Mouse (Mus musculus) Patski (cell line): ENCODE results near the gene Pomt1. TPM values are rescaled to one million over a fixed set of nuclear protein-coding genes. Genes with fewer than 3 reads are reported as not detected.

Experiments
- ATAC-seq: fragments of 100-300 bp; one replicate; pipeline ENCODE4 v1.8.0; 2021
- CTCF ChIA-PET: fragments of 350-600 bp; sonication (Branson Sonifier 250); formaldehyde crosslinking; loops from one replicate; lab custom pipeline; 2022; ENCODE audit warnings: inconsistent platforms; lab: Charles Lee
- POLR2A ChIA-PET: fragments of 350-600 bp; sonication (Branson Sonifier 250); formaldehyde crosslinking; loops from one replicate; lab custom pipeline; 2022; ENCODE audit warnings: antibody characterized with exemption, inconsistent platforms; lab: Charles Lee
- DNase-seq: peaks from one replicate; pipeline ENCODE4 v3.0.0-alpha.2; 2011; ENCODE audit warnings: low read depth, low spot score
- H3K27me3 ChIP-seq: fragments of 371-371 bp; one replicate; pipeline ENCODE4 v1.5.1; 2021
- CTCF ChIP-seq: fragments of 100-300 bp; IDR thresholded peaks from one replicate; pipeline ENCODE4 v1.5.1; 2021
- in situ Hi-C: fragments of 300-500 bp; cut with MboI; formaldehyde crosslinking; loops from 3 replicates; pipeline ENCODE4 v1.11.1; 2018; ENCODE audit warnings: low pct_unique_long_range_greater_than_20kb, mixed read lengths
- polyA plus RNA-seq: library from polyadenylated mRNA; unstranded; gene quantifications from one replicate; pipeline ENCODE4 v1.2.3, GENCODE M21; 2021

Pomt1 gene
- polyA plus RNA-seq, 1 experiment from 2014 or later, result 32.1 TPM

DNA sequence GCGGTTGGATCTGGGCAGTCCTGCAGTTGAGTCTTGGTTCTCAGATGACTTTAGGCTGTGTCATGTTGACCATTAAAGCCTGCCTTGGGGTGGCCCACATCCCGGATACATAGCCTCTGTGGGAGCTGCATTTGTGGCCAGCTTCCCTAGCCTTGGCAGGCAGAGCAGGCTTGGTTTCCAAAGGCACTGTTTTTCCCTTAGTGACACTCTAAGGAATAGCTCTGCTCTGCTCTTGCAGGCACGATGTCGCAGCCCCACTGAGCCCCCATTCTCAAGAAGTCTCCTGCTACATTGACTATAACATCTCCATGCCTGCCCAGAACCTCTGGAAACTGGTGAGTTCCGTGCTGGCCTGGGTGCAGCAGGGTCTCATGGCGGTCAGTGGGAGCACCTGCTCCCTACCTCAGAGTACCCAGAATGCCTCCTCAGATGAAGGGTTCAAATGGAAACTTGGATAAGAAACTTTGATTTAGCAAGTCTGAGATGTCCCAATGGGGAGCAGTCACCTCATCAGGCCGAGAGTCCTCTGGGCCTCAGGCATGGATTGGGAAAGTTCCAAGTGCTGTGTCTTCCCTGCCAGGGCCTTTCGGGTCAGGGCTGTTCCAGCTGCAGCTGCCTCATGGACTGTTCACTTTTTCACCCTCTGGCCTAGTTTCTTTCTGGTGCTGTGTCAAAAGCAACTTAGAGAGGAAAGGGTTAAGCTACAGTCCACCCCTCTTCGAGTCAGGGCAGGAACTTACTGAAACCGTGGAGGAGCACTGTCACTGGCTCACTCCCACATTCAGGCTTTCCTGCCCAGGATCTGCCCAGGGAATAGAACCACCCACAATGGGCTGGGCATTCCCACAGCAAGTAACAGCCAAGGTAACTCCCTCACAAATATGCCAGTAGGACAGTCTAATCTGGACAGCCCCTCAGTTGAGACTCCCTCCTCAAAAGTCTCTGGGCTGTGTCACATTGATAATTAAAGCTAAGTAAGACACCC, 12.3 kb downstream of the Pomt1 start:
- POLR2A ChIA-PET, result no interaction called here

DNA sequence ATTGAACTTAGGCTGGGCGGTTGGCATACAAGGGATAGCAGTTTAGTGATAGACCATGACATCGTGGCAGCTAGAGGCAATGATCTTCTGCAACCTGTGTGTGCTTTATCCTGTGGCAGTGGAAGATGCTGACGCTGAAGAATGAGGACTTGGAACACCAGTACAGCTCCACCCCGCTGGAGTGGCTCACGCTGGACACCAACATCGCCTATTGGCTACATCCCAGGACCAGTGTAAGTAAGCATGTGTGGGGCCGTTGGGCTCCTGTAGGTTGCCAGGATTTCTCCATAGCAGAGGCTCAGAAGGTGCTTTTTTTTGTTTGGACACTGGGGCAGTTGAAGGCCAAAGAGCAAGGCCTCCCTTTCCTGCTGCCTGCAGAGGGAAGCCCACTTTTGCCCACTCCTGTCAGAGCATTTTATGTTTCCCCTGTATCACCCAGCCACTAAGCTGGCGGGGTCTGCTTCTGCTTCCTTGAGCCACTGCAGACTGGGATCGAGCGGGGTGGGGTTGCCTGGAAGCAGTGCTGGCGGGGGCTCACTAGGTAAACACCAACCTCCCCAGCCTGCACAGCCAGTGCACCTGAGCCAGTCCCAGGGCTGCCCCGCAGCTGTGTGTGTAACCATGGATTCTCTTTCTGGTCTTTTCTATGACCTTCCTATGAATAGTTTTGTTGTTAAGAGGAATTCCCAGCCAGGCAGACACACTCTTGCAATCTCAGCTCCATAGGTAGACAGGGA, 15.6 kb downstream of the Pomt1 start:
- TF ChIP-seq CTCF, result no peak
- in situ Hi-C loops, result no loop called here
- DNase-seq (no peak), ATAC-seq (no peak)
- CTCF ChIA-PET, result no interaction called here
- POLR2A ChIA-PET, result no interaction called here
- no peaks in the 10 kb centered on the region for H3K27me3 ChIP-seq

More for the DNA sequence above, 12.3 kb downstream of the Pomt1 start:
- in situ Hi-C loops, result no loop called here
- no peaks in the 10 kb centered on the region for H3K27me3 ChIP-seq
- no peak for DNase-seq
- CTCF ChIA-PET, result interaction anchor here (1.8 kb wide), 1 partner anchor 12 kb away, joined by 5 read pairs; the partner anchor contains the start of gene Pomt1
- no peak for ATAC-seq
- no peak for TF ChIP-seq CTCF

DNA sequence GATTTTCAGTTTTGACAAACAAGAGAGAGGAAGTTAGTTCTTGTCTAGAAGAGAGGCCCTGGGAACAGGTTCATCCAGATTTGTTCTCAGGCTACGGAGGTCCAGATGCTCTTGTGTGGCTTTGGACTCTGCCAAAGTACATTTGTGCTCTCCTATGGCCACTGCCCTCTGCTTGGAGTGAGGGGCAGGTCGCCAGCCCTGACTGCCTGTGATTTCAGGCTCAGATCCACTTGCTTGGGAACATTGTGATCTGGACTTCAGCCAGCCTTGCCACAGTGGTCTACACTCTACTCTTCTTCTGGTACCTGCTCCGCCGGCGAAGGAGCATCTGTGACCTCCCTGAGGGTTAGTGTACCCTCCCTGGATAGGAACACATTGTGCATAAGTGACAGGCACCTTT, 16.3 kb downstream of the Pomt1 start:
- ATAC-seq (no peak), DNase-seq (no peak)
- ChIA-PET CTCF (no interaction called here), POLR2A (no interaction called here)
- no peak for TF ChIP-seq CTCF
- in situ Hi-C loops, result no loop called here
- no peaks in the 10 kb centered on the region for H3K27me3 ChIP-seq

DNA sequence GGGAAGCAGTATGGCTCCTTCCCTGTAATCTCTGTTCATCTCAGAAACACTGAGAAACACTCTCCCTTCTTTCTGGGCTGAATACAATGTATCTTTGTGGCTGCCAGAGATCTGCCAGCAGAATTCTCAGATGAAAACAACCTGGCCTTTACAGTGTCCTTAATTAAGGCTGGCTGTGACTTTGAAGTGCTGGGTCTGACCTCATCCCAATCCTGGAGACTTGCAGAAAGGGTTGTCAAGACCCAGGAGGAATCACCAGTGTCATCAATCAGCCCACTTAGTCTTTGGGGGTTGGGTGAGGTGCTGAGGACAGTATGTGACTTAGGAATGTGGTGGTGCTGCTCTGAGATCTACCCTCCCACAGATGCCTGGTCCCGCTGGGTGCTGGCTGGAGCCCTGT, 17.0 kb downstream of the Pomt1 start:
- in situ Hi-C loops, result no loop called here
- ChIA-PET CTCF (no interaction called here), POLR2A (interaction anchor here (0.5 kb wide), 1 partner anchor 561 kb away, joined by 3 read pairs; no protein-coding TSS in a partner anchor)
- ATAC-seq, result no peak
- DNase-seq, result no peak
- no peaks in the 10 kb centered on the region for H3K27me3 ChIP-seq
- TF ChIP-seq CTCF, result no peak

DNA sequence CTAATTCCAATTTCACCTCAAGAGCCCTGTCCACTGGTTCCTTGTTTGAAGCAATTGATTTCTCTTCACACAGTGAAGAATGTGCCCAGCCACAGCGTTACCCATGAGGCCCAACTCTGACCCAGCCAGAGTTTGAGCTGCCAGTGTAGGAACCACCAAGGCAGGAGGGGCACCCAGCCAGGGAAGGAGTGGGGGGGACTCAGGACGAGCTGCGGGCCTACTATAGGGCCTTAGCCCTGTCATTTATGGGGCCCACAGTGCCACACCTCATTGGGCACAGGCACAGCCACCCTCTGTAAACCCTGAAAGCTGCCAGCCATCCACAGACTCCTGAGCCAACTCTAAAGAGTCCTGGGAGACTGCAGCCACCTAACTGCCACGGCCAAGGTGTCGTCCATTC, 18.2 kb downstream of the Pomt1 start:
- in situ Hi-C loops, result no loop called here
- no peak for TF ChIP-seq CTCF
- ATAC-seq, result no peak
- no peak for DNase-seq
- ChIA-PET CTCF (no interaction called here), POLR2A (no interaction called here)
- no peaks in the 10 kb centered on the region for H3K27me3 ChIP-seq

DNA sequence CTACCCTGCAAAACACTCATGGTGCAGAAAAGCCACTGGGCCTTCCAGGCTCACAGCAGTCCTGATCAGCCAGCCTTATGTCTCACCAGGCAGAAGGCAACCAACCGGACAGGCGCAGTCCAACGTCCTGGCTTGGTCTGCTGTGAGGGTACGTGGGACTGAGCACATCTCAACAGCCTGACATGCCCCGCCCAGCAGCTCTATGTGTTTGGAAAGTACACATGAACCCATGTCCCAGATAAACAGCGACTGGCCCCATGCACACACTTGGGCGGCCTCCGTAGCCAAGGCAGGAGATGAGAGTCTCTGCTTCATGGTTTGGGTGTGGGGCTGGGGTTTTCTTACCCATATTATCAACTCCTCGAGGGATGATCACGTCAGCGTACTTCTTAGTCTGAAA, 19.9 kb downstream of the Pomt1 start:
- ChIA-PET POLR2A (no interaction called here), CTCF (no interaction called here)
- TF ChIP-seq CTCF, result no peak
- DNase-seq (no peak), ATAC-seq (no peak)
- no peaks in the 10 kb centered on the region for H3K27me3 ChIP-seq
- in situ Hi-C loops, result no loop called here

DNA sequence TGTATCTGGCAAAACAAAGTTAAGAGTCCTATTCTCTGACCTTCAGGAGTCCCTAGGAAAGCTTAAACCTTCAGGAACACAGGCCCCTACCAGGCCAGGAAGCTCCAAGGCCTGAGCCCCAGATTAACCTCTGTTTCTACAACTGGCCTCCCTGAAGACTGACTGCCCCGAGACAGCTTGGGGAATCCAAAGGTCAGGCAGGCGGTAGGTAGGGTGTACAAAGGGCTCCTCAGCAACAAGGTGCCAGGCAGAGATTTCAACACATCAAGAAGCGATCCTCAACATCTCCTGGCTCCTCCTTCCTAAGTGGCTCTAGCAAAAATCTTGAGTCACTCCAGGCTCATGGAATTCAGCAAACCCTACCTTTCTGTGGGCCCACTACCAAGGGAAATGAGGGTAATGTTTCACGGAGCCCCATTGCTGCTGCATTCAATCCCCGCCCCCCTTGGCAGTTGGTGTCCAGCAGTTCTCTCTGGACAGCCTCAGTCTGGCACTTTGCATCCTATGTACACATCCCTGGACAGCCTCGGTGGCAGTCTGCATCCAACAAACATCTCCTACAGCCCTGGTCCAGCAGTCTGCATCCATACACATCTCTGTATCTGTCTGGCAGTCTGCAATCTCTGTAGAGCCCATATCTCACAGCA, 22.6 kb downstream of the Pomt1 start:
- in situ Hi-C loops, result no loop called here
- CTCF ChIA-PET, result no interaction called here
- no peak for DNase-seq
- POLR2A ChIA-PET, result interaction anchor here (1.2 kb wide), 1 partner anchor 8 kb away, joined by 3 read pairs; no protein-coding TSS in a partner anchor
- no peaks in the 10 kb centered on the region for H3K27me3 ChIP-seq
- no peak for ATAC-seq
- TF ChIP-seq CTCF, result no peak

DNA sequence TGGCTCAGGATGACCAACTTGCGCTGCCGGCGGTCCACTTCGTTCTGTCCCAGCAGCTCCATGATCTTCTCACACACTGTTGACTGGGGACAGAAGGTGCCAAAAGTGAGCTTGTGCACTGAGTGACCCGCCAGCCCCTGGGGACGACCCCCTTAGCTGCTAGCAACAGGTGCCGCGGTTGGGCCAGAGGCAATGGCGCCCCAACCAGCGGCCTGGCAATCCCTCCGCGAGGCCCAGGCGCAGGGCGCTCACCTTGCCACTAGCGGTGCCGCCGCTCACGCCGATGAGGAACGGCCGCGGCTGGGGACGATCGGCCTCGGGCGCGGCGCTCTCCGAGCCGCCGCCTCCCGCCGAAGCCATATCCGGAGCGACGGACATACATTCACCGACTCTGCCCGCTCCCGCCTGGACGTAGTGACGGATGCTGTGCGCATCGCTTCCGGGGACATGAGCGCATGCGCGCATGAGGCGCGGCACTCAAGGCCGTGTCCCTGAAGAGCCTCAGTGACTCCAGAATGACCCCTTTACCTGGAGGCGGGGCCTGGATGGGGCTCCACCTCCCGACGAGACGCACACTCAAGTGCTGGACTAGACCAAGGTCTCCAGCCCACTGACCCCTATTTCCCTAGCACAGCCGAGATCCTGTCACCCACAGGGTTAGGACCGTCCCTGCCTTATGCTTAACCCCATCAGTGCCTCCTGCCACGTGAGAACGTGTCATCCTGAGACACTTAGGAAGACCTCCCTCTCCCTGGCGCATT, 23.4 kb downstream of the Pomt1 start, which contains the start of gene Uck1:
Gene Uck1, minus strand, starts transcription at position 503 of the 761 bp plus-strand sequence.
- in situ Hi-C loops, result no loop called here
- peak; percentile 62 for ATAC-seq
- no peaks in the 10 kb centered on the region for H3K27me3 ChIP-seq
- CTCF ChIA-PET, result interaction anchor here (1.1 to 1.3 kb wide), 3 partner anchors 23 to 96 kb away, joined by 3 read pairs; partner anchors contain the start of genes Golga2 and Swi5
- POLR2A ChIA-PET, result interaction anchor here (1.2 kb wide), 1 partner anchor 9 kb away, joined by 3 read pairs; no protein-coding TSS in a partner anchor
- TF ChIP-seq CTCF, result no peak
- peak; percentile 34 for DNase-seq

DNA sequence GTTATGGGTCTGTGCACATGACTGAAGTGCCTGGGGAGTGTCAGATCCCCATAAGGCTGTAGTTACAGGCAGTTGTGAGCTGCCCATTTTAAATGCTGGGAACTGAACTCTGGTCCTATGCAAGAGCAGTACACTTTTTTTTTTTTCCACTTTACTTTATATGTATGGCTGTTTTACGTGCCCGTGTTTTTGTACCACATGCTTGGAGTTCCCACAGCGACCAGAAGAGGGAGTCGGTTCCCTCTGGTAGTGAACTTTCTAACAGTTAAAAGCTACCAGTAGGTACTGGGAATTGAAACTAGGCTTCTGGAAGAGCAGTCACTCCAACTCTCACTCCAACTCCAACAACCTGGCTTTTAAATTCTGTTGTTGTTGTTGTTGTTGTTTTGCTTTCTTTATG, 24.2 kb downstream of the Pomt1 start:
- in situ Hi-C loops, result no loop called here
- ChIA-PET CTCF (interaction anchor here (1.0 to 1.3 kb wide), 4 partner anchors 22 to 95 kb away, joined by 3 read pairs; partner anchors contain the start of genes Golga2 and Swi5), POLR2A (no interaction called here)
- no peak for DNase-seq
- no peak for ATAC-seq
- H3K27me3 ChIP-seq, result peaks cover 1% of the 10 kb centered on the region
- no peak for TF ChIP-seq CTCF
